Mouse (Mus musculus) layer of hippocampus, adult 2 months (tissue): Measurements from ENCODE around the gene Psma3. TPM values are rescaled to one million over a fixed set of nuclear protein-coding genes. Genes with fewer than 3 reads are reported as not detected.

Experiments
- DNase-seq, 2 experiments: peaks; one replicate each; pipeline ENCODE4 v3.0.0; 2022; ENCODE audit warnings: low spot score in 2 of 2
- H3K27ac ChIP-seq: fragments of 200-600 bp; 2 replicates; pipeline ENCODE4 v1.8.1; 2022
- H3K4me3 ChIP-seq: fragments of 200-600 bp; 2 replicates; pipeline ENCODE4 v1.8.1; 2022; ENCODE audit warnings: mild to moderate bottlenecking
- CTCF ChIP-seq: fragments of 200-600 bp; conservative IDR thresholded peaks from 2 replicates; pipeline ENCODE4 v1.8.1; 2022; ENCODE audit warnings: antibody characterized with exemption, mild to moderate bottlenecking, moderate library complexity
- long read RNA-seq, 2 experiments: library from polyadenylated mRNA; stranded (forward); transcript quantifications; one replicate each; pipeline ENCODE4 v2.0.0; 2021; ENCODE audit warnings: borderline mapping rate in 2 of 2
- total RNA-seq, 2 experiments: library from RNA; stranded (reverse); gene quantifications; 2 replicates each; pipeline ENCODE4 v1.2.3; 2021

The Psma3 gene
- total RNA-seq, result 100 to 1,000 TPM; 193 to 200 TPM
- long read RNA-seq, experiment 1, transcript Psma3-201 (11 exons, 875 nt), result minor isoform, 11 of 150 reads
- long read RNA-seq, experiment 1, transcript Psma3-203 (10 exons, 1,027 nt), result minor isoform, 7 of 150 reads
- long read RNA-seq, experiment 1, transcript Psma3-202 (11 exons, 2,846 nt), result major isoform, 82 of 150 reads
- long read RNA-seq, experiment 1, partial matches to known transcripts, result 0 of 150 reads
- long read RNA-seq, experiment 1, other reads (novel, unspliced or antisense), result 47 of 150 reads
- long read RNA-seq, experiment 2, transcript Psma3-203 (10 exons, 1,027 nt), result minor isoform, 7 of 192 reads
- long read RNA-seq, experiment 2, transcript Psma3-202 (11 exons, 2,846 nt), result major isoform, 111 of 192 reads
- long read RNA-seq, experiment 2, transcript Psma3-201 (11 exons, 875 nt), result minor isoform, 11 of 192 reads
- long read RNA-seq, experiment 2, partial matches to known transcripts, result 5 of 192 reads
- long read RNA-seq, experiment 2, other reads (novel, unspliced or antisense), result 56 of 192 reads

DNA sequence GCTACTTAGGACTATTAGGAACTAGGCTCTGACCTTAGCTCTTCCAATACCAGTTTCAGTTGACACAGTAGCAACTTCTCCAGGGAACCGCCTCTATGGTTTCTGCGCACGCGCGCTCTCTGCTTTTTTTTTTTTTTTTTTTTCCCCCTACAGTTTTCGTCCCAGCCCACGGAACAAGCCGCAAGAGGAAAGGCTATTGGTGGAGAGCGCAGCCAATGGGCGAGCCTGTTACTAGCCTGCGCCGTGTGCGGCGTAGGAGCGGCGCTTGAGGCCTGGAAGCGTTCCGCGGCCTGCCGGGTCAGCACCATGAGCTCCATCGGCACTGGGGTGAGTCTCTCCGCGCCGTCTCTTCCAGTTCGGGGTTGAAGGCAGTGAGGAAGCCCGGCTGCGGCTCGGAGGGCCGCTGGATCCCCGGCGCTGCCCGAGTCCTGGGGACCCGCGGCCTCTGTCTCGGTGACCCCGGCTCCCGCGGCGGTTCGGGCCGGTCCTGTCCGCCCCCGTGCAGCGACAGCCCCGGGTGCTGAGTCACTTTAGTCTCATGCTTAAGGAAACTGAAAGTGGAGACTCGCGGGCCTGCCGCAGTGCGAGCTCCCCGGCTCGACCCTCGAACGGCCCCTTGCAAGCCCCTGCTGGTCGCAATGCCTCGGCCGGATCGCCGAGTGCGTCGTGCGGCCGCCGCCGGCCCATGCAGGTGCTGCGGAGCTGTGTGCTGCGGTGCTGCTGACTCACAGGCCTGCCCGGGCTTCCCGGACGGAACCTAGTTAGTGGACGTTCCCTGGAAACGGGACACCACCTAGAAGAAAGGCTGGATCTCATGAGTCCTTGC is at the start of gene Psma3:
Gene Psma3 (plus strand): TSS at position 181 of the 826 bp plus-strand sequence.
- Histone ChIP-seq H3K27ac (peak within 1 kb of the TSS; percentile 100), H3K4me3 (peak within 1 kb of the TSS; percentile 98)
- peak; percentile 40 for TF ChIP-seq CTCF
- peak; percentile 84 to 92 for DNase-seq

DNA sequence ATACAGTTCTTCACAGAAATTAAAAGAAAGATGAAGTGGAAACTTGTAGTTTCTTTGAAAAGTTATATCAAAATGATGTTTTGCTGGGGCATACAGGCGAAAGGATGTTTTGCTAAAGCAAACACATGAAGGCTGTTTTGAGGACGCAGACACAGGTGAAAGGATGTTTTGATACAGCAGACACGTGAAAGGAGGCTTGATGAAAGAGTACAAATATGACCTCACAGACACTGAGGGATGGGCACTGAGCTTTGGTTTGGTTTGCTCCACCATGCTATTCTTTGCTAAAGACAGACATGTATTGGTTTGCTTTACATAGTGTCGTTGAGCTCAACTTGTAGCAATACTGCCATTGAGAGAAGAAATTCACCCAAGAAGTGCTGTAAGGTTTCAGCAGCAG is 44.6 kb upstream of the Psma3 start:
- Histone ChIP-seq H3K4me3 (no peak overlapping the region), H3K27ac (no peak overlapping the region)
- TF ChIP-seq CTCF, result no peak
- DNase-seq, result no peak

GRCm38 (mm10) chr12:70937150-70937549 is 37.3 kb upstream of the Psma3 start:
- H3K4me3 ChIP-seq, result peak overlapping the region; percentile 99
- peak in 1 of 2 experiments; percentile 11 for DNase-seq
- H3K27ac ChIP-seq, result peak overlapping the region; percentile 94
- no peak for TF ChIP-seq CTCF

DNA sequence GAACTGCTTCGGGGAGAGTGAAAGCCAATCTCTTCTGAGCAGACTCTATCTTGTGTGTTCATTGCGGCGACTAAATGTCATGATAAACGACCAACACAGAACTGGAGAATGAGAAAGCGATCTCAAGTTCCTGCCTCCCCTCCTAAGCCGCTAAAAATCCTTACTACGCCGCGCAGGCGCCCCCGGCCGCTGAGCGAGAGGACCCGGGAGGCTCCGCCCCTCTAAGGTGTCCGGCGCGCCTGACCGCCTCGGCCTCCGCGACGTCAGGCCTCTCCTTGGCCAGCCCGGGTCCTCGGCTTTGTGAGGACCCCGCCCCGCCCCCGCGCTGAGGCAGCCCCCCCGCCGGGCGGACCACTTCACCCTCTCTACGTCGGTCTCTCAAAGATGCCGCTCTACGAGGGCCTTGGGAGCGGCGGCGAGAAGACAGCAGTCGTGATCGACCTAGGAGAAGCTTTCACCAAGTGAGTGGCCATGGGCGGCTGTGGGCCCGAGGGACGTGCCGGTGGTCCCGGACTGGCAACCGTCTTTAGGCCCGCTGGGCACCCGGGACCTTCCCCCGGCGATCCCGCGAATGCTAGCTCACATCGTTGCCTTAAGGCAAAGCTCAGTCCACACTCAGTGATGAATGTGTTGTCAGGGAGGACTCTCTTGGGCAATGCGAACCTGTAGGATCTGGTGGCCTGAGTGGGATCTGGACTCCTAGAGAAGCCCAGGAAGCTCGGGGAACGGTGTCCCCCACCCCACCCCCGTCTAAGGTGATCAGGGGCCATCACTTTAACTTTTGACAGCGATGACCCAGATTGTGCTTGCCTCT is 36.6 kb upstream of the Psma3 start, which contains the start of gene Actr10:
Gene Actr10 (plus strand): TSS at position 287 of the 814 bp plus-strand sequence.
- DNase-seq, result peak; percentile 92 to 93
- TF ChIP-seq CTCF, result no peak
- Histone ChIP-seq H3K4me3 (peak within 1 kb of the TSS; percentile 99), H3K27ac (peak within 1 kb of the TSS; percentile 94)

GRCm38 (mm10) chr12:70940806-70941205 is 33.6 kb upstream of the Psma3 start:
- no peak for TF ChIP-seq CTCF
- DNase-seq, result no peak
- H3K4me3 ChIP-seq, result no peak overlapping the region

GRCm38 (mm10) chr12:70944181-70944580 is 30.2 kb upstream of the Psma3 start:
- no peak for TF ChIP-seq CTCF
- H3K27ac ChIP-seq, result no peak overlapping the region
- H3K4me3 ChIP-seq, result no peak overlapping the region
- no peak for DNase-seq

More at GRCm38 (mm10) chr12:70940806-70941205, 33.6 kb upstream of the Psma3 start:
- no peak overlapping the region for H3K27ac ChIP-seq

DNA sequence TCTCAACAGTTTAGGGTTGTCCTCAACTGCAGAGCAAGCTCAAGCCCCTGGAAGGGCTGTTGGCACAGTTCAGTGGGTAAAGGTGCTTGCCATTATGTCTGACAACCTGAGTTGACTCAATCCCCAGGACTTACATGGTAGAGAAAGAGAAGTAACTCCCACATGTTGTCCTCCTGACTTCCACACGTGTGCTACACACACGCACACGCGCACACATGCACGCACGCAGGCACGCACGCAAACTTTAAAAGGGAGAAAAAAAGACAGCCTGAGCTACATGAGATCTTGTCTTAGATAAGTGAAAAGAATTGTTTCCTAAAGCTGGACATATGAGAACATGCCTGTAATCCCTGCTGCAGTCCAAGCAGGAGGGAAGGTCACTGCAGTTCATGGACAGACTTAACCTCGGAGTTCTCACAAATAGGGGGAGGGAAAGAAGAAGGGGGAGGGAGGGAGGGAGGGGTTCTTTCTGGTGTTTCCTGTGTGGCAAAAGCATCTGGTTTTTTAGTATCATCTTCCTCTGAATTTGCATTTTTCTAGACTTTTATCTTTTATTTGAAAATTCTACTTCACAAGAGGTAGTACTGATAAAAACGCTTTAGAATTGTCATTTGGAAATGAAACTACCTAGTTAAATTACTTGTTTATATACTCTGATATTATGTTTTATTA is 27.7 kb upstream of the Psma3 start:
- TF ChIP-seq CTCF, result no peak
- Histone ChIP-seq H3K27ac (no peak overlapping the region), H3K4me3 (no peak overlapping the region)
- no peak for DNase-seq

DNA sequence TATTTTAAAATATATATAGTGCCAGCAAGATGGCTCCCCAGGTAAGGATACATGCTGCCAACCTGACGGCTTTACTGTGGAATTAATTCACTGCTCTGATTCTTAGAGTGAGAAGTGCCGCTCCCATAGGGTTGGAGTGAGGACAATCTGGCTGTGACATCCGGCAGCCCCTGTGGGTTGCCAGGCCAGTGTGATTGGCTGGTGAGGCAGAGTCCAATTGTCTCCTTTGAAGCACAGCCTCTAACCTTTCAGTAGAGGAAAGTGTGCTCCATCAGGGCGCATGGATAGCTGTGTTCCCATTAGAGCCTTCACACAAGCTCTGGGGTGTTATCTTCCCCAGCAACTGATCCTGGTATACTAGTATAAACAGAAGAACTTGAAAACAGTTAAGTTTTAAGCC is 15.8 kb upstream of the Psma3 start:
- no peak for DNase-seq
- H3K4me3 ChIP-seq, result no peak overlapping the region
- TF ChIP-seq CTCF, result no peak
- H3K27ac ChIP-seq, result no peak overlapping the region

- H3K4me3 ChIP-seq, result peak overlapping the region; percentile 94
- TF ChIP-seq CTCF, result no peak
- no peak for DNase-seq
- peak overlapping the region; percentile 97 for H3K27ac ChIP-seq
Observed at GRCm38 (mm10) chr12:70967581-70967980, 6.8 kb upstream of the Psma3 start.

- peak overlapping the region; percentile 94 for H3K4me3 ChIP-seq
- H3K27ac ChIP-seq, result peak overlapping the region; percentile 97
- peak; percentile 86 for TF ChIP-seq CTCF
- DNase-seq, result peak; percentile 78 to 80
Observed at GRCm38 (mm10) chr12:70968141-70968790, 6.2 kb upstream of the Psma3 start.

DNA sequence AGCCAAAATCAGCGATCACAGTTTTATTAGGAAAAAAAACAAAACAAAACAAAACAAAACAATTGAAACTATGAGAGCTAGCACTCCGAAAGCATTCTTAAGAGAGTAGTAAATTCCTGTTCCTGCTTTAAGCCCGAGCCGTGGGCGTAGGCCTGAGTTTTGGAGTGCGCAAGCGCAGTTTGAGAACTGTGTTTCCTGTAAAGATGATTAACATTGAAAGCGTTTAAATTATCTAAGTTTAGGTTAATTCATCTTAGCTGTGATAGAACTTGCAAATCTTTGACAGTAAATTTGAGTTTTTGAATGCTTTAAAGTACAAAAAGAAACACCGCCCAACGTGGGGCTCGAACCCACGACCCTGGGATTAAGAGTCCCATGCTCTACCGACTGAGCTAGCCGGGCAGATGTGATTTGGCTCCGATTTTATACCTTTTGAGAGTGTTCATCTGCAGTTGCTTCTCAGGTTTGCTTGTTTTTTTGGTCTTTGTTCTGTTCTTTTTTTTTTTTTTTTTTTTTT is 5.6 kb upstream of the Psma3 start:
- DNase-seq, result peak; percentile 82 to 93
- TF ChIP-seq CTCF, result no peak
- H3K27ac ChIP-seq, result peak overlapping the region; percentile 97
- peak overlapping the region; percentile 94 for H3K4me3 ChIP-seq
